Mouse (Mus musculus) CH12.LX (cell line): ENCODE results near the gene Ippk. TPM values are rescaled to one million over a fixed set of nuclear protein-coding genes. Genes with fewer than 3 reads are reported as not detected.

Experiments used
- DNase-seq: peaks from one replicate; pipeline ENCODE4 v3.0.0-alpha.2; 2013; ENCODE audit errors: extremely low read depth
- H3K27ac ChIP-seq: 2 replicates; pipeline ENCODE4 v1.5.1; 2012; ENCODE audit warnings: low read depth, mild to moderate bottlenecking, control low read depth, moderate library complexity; ENCODE audit not compliant: insufficient read depth
- H3K27me3 ChIP-seq: replicated peaks from 2 replicates; pipeline ENCODE3; 2012; ENCODE audit warnings: inconsistent platforms
- H3K36me3 ChIP-seq, 2 experiments: replicated peaks in 1 of 2; 2 replicates each; pipeline versions ENCODE3 to v1.6.1; 2012; ENCODE audit warnings: inconsistent platforms in 1 of 2, low read length in 1 of 2, mild to moderate bottlenecking in 1 of 2, mixed read lengths in 1 of 2, moderate library complexity in 1 of 2; ENCODE audit not compliant: control insufficient read depth in 1 of 2, insufficient read depth in 1 of 2
- H3K4me1 ChIP-seq, 2 experiments: 2 replicates each; pipeline ENCODE4 v1.6.1; 2012; ENCODE audit warnings: inconsistent platforms in 1 of 2, moderate library complexity in 1 of 2; ENCODE audit not compliant: insufficient read depth in 2 of 2, control insufficient read depth in 1 of 2
- H3K4me2 ChIP-seq: 2 replicates; pipeline ENCODE4 v1.6.1; 2012; ENCODE audit warnings: low read depth, mild to moderate bottlenecking, control low read depth; ENCODE audit not compliant: poor library complexity, insufficient read depth, severe bottlenecking
- H3K4me3 ChIP-seq, 3 experiments: fragments of 150-350 bp in 1 of 3; sonication (generic) in 1 of 3; replicated peaks in 1 of 3; 2 replicates each; pipeline versions ENCODE3 to v1.5.1; 2011 to 2012; ENCODE audit warnings: low read depth in 2 of 3, low read length in 2 of 3, mild to moderate bottlenecking in 2 of 3, moderate library complexity in 2 of 3, control low read depth in 1 of 3, improper control_type of control experiment in 1 of 3, inconsistent platforms in 1 of 3, mixed read lengths in 1 of 3; ENCODE audit not compliant: poor library complexity in 1 of 3
- H3K79me2 ChIP-seq: replicated peaks from 2 replicates; pipeline ENCODE4 v1.6.1; 2012; ENCODE audit warnings: mild to moderate bottlenecking, moderate library complexity; ENCODE audit not compliant: control insufficient read depth, poor library complexity, insufficient read depth, severe bottlenecking; ENCODE audit errors: extremely low read depth
- H3K9ac ChIP-seq: 2 replicates; pipeline ENCODE4 v1.6.1; 2012; ENCODE audit warnings: low read depth, mild to moderate bottlenecking, control low read depth, moderate library complexity; ENCODE audit not compliant: insufficient read depth
- H3K9me3 ChIP-seq: replicated peaks from 2 replicates; pipeline ENCODE3; 2012; ENCODE audit warnings: low read length, inconsistent platforms, mixed read lengths
- BHLHE40 ChIP-seq: IDR thresholded peaks from 2 replicates; pipeline ENCODE4 v1.6.1; 2011; ENCODE audit warnings: mild to moderate bottlenecking, low read depth, low read length, improper control_type of control experiment
- CHD1 ChIP-seq: IDR thresholded peaks from 2 replicates; pipeline ENCODE4 v1.6.1; 2012; ENCODE audit warnings: low read depth, low read length, improper control_type of control experiment, inconsistent platforms
- CHD2 ChIP-seq: IDR thresholded peaks from 2 replicates; pipeline ENCODE4 v1.6.1; 2011; ENCODE audit warnings: low read length, improper control_type of control experiment
- CTCF ChIP-seq, 2 experiments: IDR thresholded peaks in 1 of 2; conservative IDR thresholded peaks in 1 of 2; 2 replicates each; pipeline ENCODE4 v1.5.1; 2011 to 2012; ENCODE audit warnings: low read depth in 2 of 2, low read length in 2 of 2, improper control_type of control experiment in 1 of 2, inconsistent platforms in 1 of 2, mild to moderate bottlenecking in 1 of 2, moderate library complexity in 1 of 2
- E2F4 ChIP-seq: IDR thresholded peaks from 2 replicates; pipeline ENCODE4 v1.6.1; 2011; ENCODE audit warnings: low read depth, low read length, improper control_type of control experiment; ENCODE audit not compliant: insufficient replicate concordance
- ELF1 ChIP-seq: IDR thresholded peaks from 2 replicates; pipeline ENCODE4 v1.6.1; 2014; ENCODE audit warnings: low read depth, mild to moderate bottlenecking, inconsistent platforms, low read length, improper control_type of control experiment
- EP300 ChIP-seq: IDR thresholded peaks from 2 replicates; pipeline ENCODE4 v1.6.1; 2011; ENCODE audit warnings: low read length, improper control_type of control experiment
- ETS1 ChIP-seq: conservative IDR thresholded peaks from 2 replicates; pipeline ENCODE4 v1.6.1; 2012; ENCODE audit warnings: low read depth, mild to moderate bottlenecking, inconsistent platforms, low read length, improper control_type of control experiment, moderate library complexity
- GABPA ChIP-seq: IDR thresholded peaks from 2 replicates; pipeline ENCODE4 v1.6.1; 2012; ENCODE audit warnings: low read depth, low read length, improper control_type of control experiment, inconsistent platforms; ENCODE audit not compliant: insufficient replicate concordance
- JUN ChIP-seq: IDR thresholded peaks from 2 replicates; pipeline ENCODE4 v1.6.1; 2011; ENCODE audit warnings: low read depth, mild to moderate bottlenecking, low read length, improper control_type of control experiment, moderate library complexity; ENCODE audit not compliant: insufficient read depth
- KAT2A ChIP-seq: IDR thresholded peaks from 2 replicates; pipeline ENCODE4 v1.6.1; 2012; ENCODE audit warnings: low read length, improper control_type of control experiment, inconsistent platforms; ENCODE audit not compliant: insufficient replicate concordance
- MAX ChIP-seq: IDR thresholded peaks from 2 replicates; pipeline ENCODE4 v1.6.1; 2011; ENCODE audit warnings: low read length, improper control_type of control experiment
- MAZ ChIP-seq: IDR thresholded peaks from 2 replicates; pipeline ENCODE4 v1.6.1; 2012; ENCODE audit warnings: low read depth, mild to moderate bottlenecking, inconsistent platforms, low read length, improper control_type of control experiment, moderate library complexity
- NELFE ChIP-seq: IDR thresholded peaks from 2 replicates; pipeline ENCODE4 v1.6.1; 2011; ENCODE audit warnings: low read depth, low read length, improper control_type of control experiment
- POLR2A ChIP-seq: IDR thresholded peaks from 2 replicates; pipeline ENCODE4 v1.6.1; 2011; ENCODE audit warnings: low read depth, mild to moderate bottlenecking, improper control_type of control experiment, low read length
- POLR2AphosphoS2 ChIP-seq: IDR thresholded peaks from 2 replicates; pipeline ENCODE4 v1.6.1; 2011; ENCODE audit warnings: low read depth, low read length, improper control_type of control experiment
- RAD21 ChIP-seq: IDR thresholded peaks from 2 replicates; pipeline ENCODE4 v1.6.1; 2011; ENCODE audit warnings: low read depth, mild to moderate bottlenecking, low read length, improper control_type of control experiment, moderate library complexity
- SMC3 ChIP-seq: IDR thresholded peaks from 2 replicates; pipeline ENCODE4 v1.6.1; 2011; ENCODE audit warnings: low read depth, low read length, improper control_type of control experiment
- TCF12 ChIP-seq: IDR thresholded peaks from 2 replicates; pipeline ENCODE4 v1.6.1; 2014; ENCODE audit warnings: low read depth, mild to moderate bottlenecking, inconsistent platforms, low read length, improper control_type of control experiment
- UBTF ChIP-seq: IDR thresholded peaks from 2 replicates; pipeline ENCODE4 v1.6.1; 2012; ENCODE audit warnings: low read depth, mild to moderate bottlenecking, inconsistent platforms, low read length, improper control_type of control experiment, moderate library complexity
- USF1 ChIP-seq: IDR thresholded peaks from 2 replicates; pipeline ENCODE4 v1.6.1; 2014; ENCODE audit warnings: low read depth, mild to moderate bottlenecking, inconsistent platforms, low read length, improper control_type of control experiment
- ZMIZ1 ChIP-seq: IDR thresholded peaks from 2 replicates; pipeline ENCODE4 v1.6.1; 2012; ENCODE audit warnings: low read depth, mild to moderate bottlenecking, inconsistent platforms, low read length, improper control_type of control experiment
- dilution Hi-C: fragments of 300-500 bp; cut with MboI; formaldehyde crosslinking; loops from 2 replicates; pipeline ENCODE4 v1.14.3; 2020; ENCODE audit warnings: low sequenced_read_pairs; ENCODE audit not compliant: extremely low pct_unique_long_range_greater_than_20kb, extremely low pct_ligation_motif_present
- in situ Hi-C: fragments of 300-500 bp; cut with MboI; formaldehyde crosslinking; loops from 3 replicates; pipeline ENCODE4 v1.14.3; 2019; ENCODE audit warnings: low sequenced_read_pairs, low pct_ligation_motif_present, low pct_unique_long_range_greater_than_20kb, mixed read lengths
- polyA plus RNA-seq: library from polyadenylated mRNA; unstranded; fragments of >175 nt; gene quantifications from 2 replicates; pipeline ENCODE4 v1.2.1, GENCODE M21; 2012; ENCODE audit warnings: low read depth; ENCODE audit not compliant: insufficient read length
- total RNA-seq, 2 experiments: library from RNA; depleted of rRNA; stranded (reverse); fragments of 300-350 nt in 1 of 2; fragments of >200 nt in 1 of 2; gene quantifications; 2 replicates each; pipeline ENCODE4 v1.2.3; 2012 to 2014

Ippk gene
- total and polyA plus RNA-seq, 3 experiments, result 8.7 to 21.5 (median 10.3) TPM

DNA sequence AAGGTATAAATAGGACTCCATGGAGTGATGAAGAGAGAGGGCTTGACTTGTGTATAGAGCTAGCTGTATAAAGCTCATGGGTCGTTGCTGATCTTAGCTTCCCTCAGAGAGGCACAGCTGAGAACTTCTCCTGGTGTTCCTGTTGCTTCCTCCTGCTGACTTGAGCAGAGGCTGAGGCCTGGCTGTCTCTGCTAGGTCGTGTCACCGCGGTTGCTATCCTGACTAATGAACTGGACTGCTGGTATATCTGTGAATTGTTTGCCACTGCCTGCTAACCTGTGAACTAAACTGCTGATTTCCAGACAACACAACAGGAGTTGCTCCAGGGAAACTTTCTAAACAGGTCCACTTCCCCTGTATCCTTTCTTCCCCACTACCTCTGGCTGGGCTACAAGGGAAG lies 49.3 kb downstream of the Ippk start:
- TF ChIP-seq E2F4, result no peak
- TF ChIP-seq KAT2A, result no peak
- TF ChIP-seq ZMIZ1, result no peak
- TF ChIP-seq ELF1, result no peak
- no peak for TF ChIP-seq MAZ
- TF ChIP-seq NELFE, result no peak
- TF ChIP-seq JUN, result no peak
- TF ChIP-seq CHD1, result no peak
- no peak for TF ChIP-seq ETS1
- no peak for TF ChIP-seq TCF12
- no peak for TF ChIP-seq SMC3
- TF ChIP-seq CHD2, result no peak
- no peak for TF ChIP-seq EP300
- no peak for TF ChIP-seq POLR2A
- TF ChIP-seq CTCF (conservative IDR thresholded peaks at IDR 0.05 in 1 of 2, IDR thresholded peaks at IDR 0.05 in 1 of 2; ENCODE audit: low read depth in 2 of 2, low read length in 2 of 2), result no peak
- Histone ChIP-seq H3K4me3 (no peak overlapping the region), H3K9me3 (no peaks in the 10 kb centered on the region), H3K4me2 (no peak overlapping the region), H3K9ac (no peak overlapping the region), H3K4me1 (peaks cover 7 to 21% of the 10 kb centered on the region in 2 experiments), H3K27ac (no peak overlapping the region), H3K79me2 (no peaks in the 10 kb centered on the region), H3K27me3 (no peaks in the 10 kb centered on the region), H3K36me3 (peaks cover 1 to 27% of the 10 kb centered on the region in 2 experiments)
- no peak for DNase-seq
- dilution Hi-C loops, result no loop called here
- in situ Hi-C loops, result no loop called here

DNA sequence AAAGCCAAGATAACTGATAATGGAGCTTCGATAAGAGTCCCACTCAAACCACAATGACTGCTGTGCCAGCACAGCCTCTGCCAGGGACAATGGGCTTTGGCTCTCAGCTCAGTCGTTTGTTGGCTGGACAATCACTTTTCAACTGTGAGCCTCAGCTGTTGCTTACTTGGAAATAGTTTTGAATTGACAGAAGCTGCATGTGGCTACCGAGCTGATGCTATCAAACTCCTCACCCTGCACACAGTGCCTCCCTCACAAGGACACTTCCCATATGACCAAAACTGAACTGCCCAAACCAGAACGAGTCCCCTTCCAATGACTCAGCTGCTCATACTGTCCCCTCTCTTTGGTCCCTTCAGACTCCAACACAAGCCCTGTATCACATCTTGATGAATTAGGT lies 49.8 kb downstream of the Ippk start:
- H3K9me3 ChIP-seq, result no peaks in the 10 kb centered on the region
- H3K27ac ChIP-seq, result no peak overlapping the region
- no peak for TF ChIP-seq EP300
- no peak for TF ChIP-seq GABPA
- TF ChIP-seq CTCF (conservative IDR thresholded peaks at IDR 0.05 in 1 of 2, IDR thresholded peaks at IDR 0.05 in 1 of 2; ENCODE audit: low read depth in 2 of 2, low read length in 2 of 2), result no peak
- TF ChIP-seq USF1, result no peak
- TF ChIP-seq ETS1, result no peak
- TF ChIP-seq MAX, result no peak
- no peak for TF ChIP-seq BHLHE40
- no peak for TF ChIP-seq MAZ
- no peak for TF ChIP-seq JUN
- no peak for TF ChIP-seq POLR2AphosphoS2
- no peak for TF ChIP-seq RAD21
- no peak for TF ChIP-seq TCF12
- no peak for TF ChIP-seq POLR2A
- no peak for TF ChIP-seq UBTF
- H3K4me2 ChIP-seq, result no peak overlapping the region
- H3K79me2 ChIP-seq, result no peaks in the 10 kb centered on the region
- peaks cover 7 to 21% of the 10 kb centered on the region in 2 experiments for H3K4me1 ChIP-seq
- H3K4me3 ChIP-seq, result no peak overlapping the region
- dilution Hi-C loops, result no loop called here
- peaks cover 0 to 22% of the 10 kb centered on the region in 2 experiments for H3K36me3 ChIP-seq
- in situ Hi-C loops, result no loop called here
- no peaks in the 10 kb centered on the region for H3K27me3 ChIP-seq
- no peak for DNase-seq
- no peak overlapping the region for H3K9ac ChIP-seq
